In genomic region chr4:40876814-40877371, GRCm38 (mm10) we compare ENCODE assay signal across 8 mouse cellular contexts. TPM values are rescaled to one million over a fixed set of nuclear protein-coding genes. Genes with fewer than 3 reads are reported as not detected.
DNase-seq lines count a peak whose midpoint lies in the region; ATAC-seq lines count a peak whose summit lies in the region.

No protein-coding gene starts in this region.

- H3K4me2 ChIP-seq in embryonic facial prominence, embryonic 11.5 days (ENCODE audit: low read depth, low read length), result no peak overlapping the region; the same call in 1 of the 2 replicates
- peak overlapping the region; percentile 61 for H3K4me2 ChIP-seq in heart, embryonic 13.5 days
- no peak overlapping the region for H3K4me2 ChIP-seq in kidney, embryonic 14.5 days (replicated peaks; ENCODE audit: low read depth, low read length)

- peak; percentile 23 for DNase-seq in ovary, adult 18-20 months (ENCODE audit: low spot score)
- DNase-seq in ovary, postnatal 10 days (ENCODE audit: low spot score), result no peak
- DNase-seq in embryonic facial prominence, embryonic 11.5 days (ENCODE audit: low spot score), result peak; percentile 27
- DNase-seq in lung, postnatal 14 days, result peak; percentile 52
- DNase-seq in spleen, postnatal 36 days (ENCODE audit: low spot score in 2 of 2), result peak; percentile 29 to 45
- no peak for DNase-seq in layer of hippocampus, adult 9-10 months (ENCODE audit: low spot score)

- H3K9me3 ChIP-seq in embryonic facial prominence, embryonic 11.5 days (replicated peaks; ENCODE audit: control insufficient read depth, low read length), result no peaks in the 10 kb centered on the region
- H3K9me3 ChIP-seq in heart, embryonic 13.5 days, result no peaks in the 10 kb centered on the region
- H3K9me3 ChIP-seq in kidney, embryonic 14.5 days (ENCODE audit: control insufficient read depth, low read length), result no peaks in the 10 kb centered on the region

- no peak overlapping the region for H3K9ac ChIP-seq in embryonic facial prominence, embryonic 11.5 days (replicated peaks; ENCODE audit: low read length)
- H3K9ac ChIP-seq in heart, embryonic 13.5 days, result peak overlapping the region; percentile 40; the same call in 1 of the 2 replicates
- no peak overlapping the region for H3K9ac ChIP-seq in kidney, embryonic 14.5 days (ENCODE audit: low read depth, low read length)

- 36% methylated on average over 12 of the region's 12 CpGs for WGBS in embryonic facial prominence, embryonic 11.5 days
- 16% methylated on average over 12 of the region's 12 CpGs for WGBS in heart, embryonic 13.5 days
- 35% methylated on average over 12 of the region's 12 CpGs for WGBS in kidney, embryonic 14.5 days

- H3K27ac ChIP-seq in embryonic facial prominence, embryonic 11.5 days (replicated peaks; ENCODE audit: low read depth, low read length), result no peak overlapping the region
- peak overlapping the region; percentile 78 for H3K27ac ChIP-seq in heart, embryonic 13.5 days (replicated peaks)
- no peak overlapping the region; the same call in 1 of the 2 replicates for H3K27ac ChIP-seq in kidney, embryonic 14.5 days (ENCODE audit: low read depth, low read length)

- H3K36me3 ChIP-seq in embryonic facial prominence, embryonic 11.5 days (replicated peaks; ENCODE audit: control insufficient read depth, insufficient read depth, low read depth, low read length), result no peaks in the 10 kb centered on the region
- H3K36me3 ChIP-seq in heart, embryonic 13.5 days, result no peaks in the 10 kb centered on the region
- H3K36me3 ChIP-seq in kidney, embryonic 14.5 days (ENCODE audit: control insufficient read depth, insufficient read depth, low read length), result no peaks in the 10 kb centered on the region

- no peaks in the 10 kb centered on the region for H3K27me3 ChIP-seq in embryonic facial prominence, embryonic 11.5 days (ENCODE audit: control insufficient read depth, insufficient read depth, low read length)
- H3K27me3 ChIP-seq in heart, embryonic 13.5 days (replicated peaks), result no peaks in the 10 kb centered on the region
- no peaks in the 10 kb centered on the region for H3K27me3 ChIP-seq in kidney, embryonic 14.5 days (ENCODE audit: control insufficient read depth, insufficient read depth, low read length)

- no peaks in the 10 kb centered on the region; the same call in 1 of the 2 replicates for H3K4me1 ChIP-seq in embryonic facial prominence, embryonic 11.5 days (ENCODE audit: control insufficient read depth, insufficient read depth, low read length)
- peaks cover 54% of the 10 kb centered on the region for H3K4me1 ChIP-seq in heart, embryonic 13.5 days
- H3K4me1 ChIP-seq in kidney, embryonic 14.5 days (ENCODE audit: control insufficient read depth, insufficient read depth, low read length), result peaks cover 27% of the 10 kb centered on the region

- ATAC-seq in embryonic facial prominence, embryonic 11.5 days (replicated peaks; ENCODE audit: insufficient number of reproducible peaks, low FRiP score, low TSS enrichment, low read depth), result no peak
- peak; percentile 39 for ATAC-seq in heart, embryonic 13.5 days (ENCODE audit: extremely low read depth, insufficient number of reproducible peaks, low FRiP score, low TSS enrichment)
- 0 out of 2 replicates have a peak, but pooled peaks have one; percentile 29 for ATAC-seq in kidney, embryonic 14.5 days (ENCODE audit: low FRiP score, low TSS enrichment)

- no peak overlapping the region for H3K4me3 ChIP-seq in embryonic facial prominence, embryonic 11.5 days (ENCODE audit: low read depth, low read length)
- H3K4me3 ChIP-seq in heart, embryonic 13.5 days, result peak overlapping the region; percentile 24; the same call in 1 of the 2 replicates
- no peak overlapping the region for H3K4me3 ChIP-seq in kidney, embryonic 14.5 days (ENCODE audit: low read length)

RNA-seq across cellular contexts. Expression of gene B4galt1, which starts 23.1 kb away (rescaled TPM):
- 28.3 and 28.9 TPM in 2 replicates for polyA plus RNA-seq in embryonic facial prominence, embryonic 11.5 days (2014; fragmentation: Nextera tagmentation; extraction: Ambion mirVana)
- 46.2 and 48.1 TPM in 2 replicates for polyA plus RNA-seq in heart, embryonic 13.5 days (2015; fragmentation: Nextera tagmentation; extraction: Ambion mirVana)
- 36.0 and 45.8 TPM in 2 replicates for polyA plus RNA-seq in kidney, embryonic 14.5 days (2014; fragmentation: Nextera tagmentation; extraction: Ambion mirVana)

RNA-seq across cellular contexts. Expression of gene Spink4, which starts 43.0 kb away (rescaled TPM):
- not detected in 2 replicates for polyA plus RNA-seq in embryonic facial prominence, embryonic 11.5 days (2014; fragmentation: Nextera tagmentation; extraction: Ambion mirVana)
- polyA plus RNA-seq in heart, embryonic 13.5 days (2015; fragmentation: Nextera tagmentation; extraction: Ambion mirVana), result 9.3 and 11.4 TPM in 2 replicates
- polyA plus RNA-seq in kidney, embryonic 14.5 days (2014; fragmentation: Nextera tagmentation; extraction: Ambion mirVana), result not detected in 2 replicates

Comparison
In these comparisons a context has a peak if more than half of its experiments do, and no peak if none do; other contexts are left out.
1. DNase-seq: peak in ovary, adult 18-20 months (single experiment), embryonic facial prominence, embryonic 11.5 days (single experiment), lung, postnatal 14 days (single experiment) and spleen, postnatal 36 days (2 of 2); none in ovary, postnatal 10 days (single experiment) and layer of hippocampus, adult 9-10 months (single experiment).